Mouse (Mus musculus) limb, embryonic 14.5 days (tissue): ENCODE results near the gene Tmcc3. TPM values are rescaled to one million over a fixed set of nuclear protein-coding genes. Genes with fewer than 3 reads are reported as not detected.

Experiments
- ATAC-seq: fragments of 200-750 bp; cut with Nextera tagmentation; 2 replicates; pipeline ENCODE4 v1.8.0; 2017; ENCODE audit warnings: low read depth, moderate number of reproducible peaks, moderate TSS enrichment; ENCODE audit not compliant: low FRiP score
- DNase-seq: peaks from one replicate; pipeline ENCODE4 v3.0.0-alpha.2; 2015; ENCODE audit warnings: low spot score
- H3K27ac ChIP-seq: fragments of 300-500 bp; sonication (generic); replicated peaks from 2 replicates; pipeline ENCODE4 v1.5.1; 2014; ENCODE audit warnings: low read depth, mild to moderate bottlenecking, low read length, moderate library complexity, mixed read lengths
- H3K27me3 ChIP-seq: fragments of 300-500 bp; sonication (generic); 2 replicates; pipeline ENCODE4 v1.6.1; 2014; ENCODE audit warnings: low read length, mixed read lengths; ENCODE audit not compliant: control insufficient read depth, insufficient read depth
- H3K36me3 ChIP-seq: fragments of 300-500 bp; sonication (generic); 2 replicates; pipeline ENCODE4 v1.6.1; 2014; ENCODE audit warnings: mild to moderate bottlenecking, low read length, moderate library complexity, mixed read lengths; ENCODE audit not compliant: control insufficient read depth, insufficient read depth
- H3K4me1 ChIP-seq: fragments of 300-500 bp; sonication (generic); 2 replicates; pipeline ENCODE4 v1.6.1; 2014; ENCODE audit warnings: antibody characterized with exemption, low read length, mixed read lengths; ENCODE audit not compliant: control insufficient read depth, insufficient read depth
- H3K4me2 ChIP-seq: fragments of 300-500 bp; sonication (generic); replicated peaks from 2 replicates; pipeline ENCODE4 v1.6.1; 2014; ENCODE audit warnings: low read depth, mild to moderate bottlenecking, low read length, moderate library complexity; ENCODE audit not compliant: severe bottlenecking
- H3K4me3 ChIP-seq: fragments of 300-500 bp; sonication (generic); replicated peaks from 2 replicates; pipeline ENCODE4 v1.5.1; 2014; ENCODE audit warnings: low read length
- H3K9ac ChIP-seq: fragments of 300-500 bp; sonication (generic); 2 replicates; pipeline ENCODE4 v1.6.1; 2014; ENCODE audit warnings: mild to moderate bottlenecking, low read depth, low read length, moderate library complexity; ENCODE audit not compliant: severe bottlenecking
- H3K9me3 ChIP-seq: fragments of 300-500 bp; sonication (generic); 2 replicates; pipeline ENCODE4 v1.6.1; 2016; ENCODE audit warnings: low read length; ENCODE audit not compliant: control insufficient read depth
- POLR2A ChIP-seq: fragments of 200-500 bp; IDR thresholded peaks from 2 replicates; pipeline ENCODE4 v1.8.0; 2012; ENCODE audit warnings: inconsistent platforms, mild to moderate bottlenecking, moderate library complexity, borderline replicate concordance; ENCODE audit not compliant: insufficient read depth, insufficient read length; ENCODE audit errors: extremely low read depth
- WGBS: fragments of 180-500 bp; shearing (Covaris S2); extraction: QIAGEN DNeasy Blood & Tissue Kit; methylation state at CpG from one replicate; pipeline ENCODE4 v1.1.7; 2014; 5-methylcytosine and 5-hydroxymethylcytosine counted together
- polyA plus RNA-seq, 2 experiments: library from polyadenylated mRNA; depleted of rRNA in 1 of 2; stranded (reverse) in 1 of 2; unstranded in 1 of 2; fragments of >200 nt; fragmentation: Nextera tagmentation in 1 of 2; extraction: Ambion mirVana in 1 of 2; gene quantifications; 2 replicates each; pipeline versions ENCODE4 v1.2.1 to v1.2.3; 2012 to 2014

Tmcc3 gene
- polyA plus RNA-seq, 2 experiments: 10.5 to 18.2 TPM

DNA sequence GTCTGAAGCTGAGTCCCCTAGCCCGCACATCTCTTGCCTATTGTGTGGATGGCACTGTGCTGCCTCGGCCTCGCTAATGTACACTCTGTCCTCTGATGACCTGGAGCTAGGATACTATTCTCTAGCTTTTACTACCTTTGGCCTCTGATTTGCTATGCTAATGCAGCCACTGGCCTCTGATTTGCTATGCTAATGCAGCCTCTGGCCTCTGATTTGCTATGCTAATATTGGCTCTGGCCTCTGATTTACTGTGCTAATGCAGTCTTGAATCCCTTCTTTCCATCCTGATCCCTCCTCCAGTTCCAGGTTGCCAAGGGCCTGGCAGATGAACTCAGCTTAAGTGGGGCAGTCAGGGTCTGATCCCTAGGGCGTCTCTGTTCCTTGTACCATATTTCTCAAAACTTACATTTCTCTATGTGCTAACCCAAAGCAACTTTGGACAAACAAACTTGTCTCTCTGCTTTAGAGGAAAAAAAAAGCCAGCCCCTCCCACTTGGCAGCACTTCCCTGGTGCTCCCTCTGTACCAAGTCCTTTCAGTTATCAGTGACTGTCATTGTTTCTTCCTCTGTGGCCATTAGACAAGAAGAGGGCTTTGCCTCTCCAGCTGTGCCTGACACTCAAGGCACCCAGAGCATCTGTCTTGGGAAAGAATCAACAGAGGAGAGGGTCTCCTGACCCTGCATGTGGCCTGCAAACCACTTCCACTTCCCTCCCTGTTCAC is 237.9 kb downstream of the Tmcc3 start:
- Histone ChIP-seq H3K9me3 (no peaks in the 10 kb centered on the region), H3K27ac (no peak overlapping the region), H3K4me1 (peaks cover 17% of the 10 kb centered on the region), H3K27me3 (no peaks in the 10 kb centered on the region), H3K4me3 (no peak overlapping the region), H3K4me2 (no peak overlapping the region), H3K36me3 (no peaks in the 10 kb centered on the region), H3K9ac (no peak overlapping the region)
- ATAC-seq (no peak), DNase-seq (no peak)
- no peak for TF ChIP-seq POLR2A
- WGBS: 72% methylated on average over 4 of the region's 4 CpGs

DNA sequence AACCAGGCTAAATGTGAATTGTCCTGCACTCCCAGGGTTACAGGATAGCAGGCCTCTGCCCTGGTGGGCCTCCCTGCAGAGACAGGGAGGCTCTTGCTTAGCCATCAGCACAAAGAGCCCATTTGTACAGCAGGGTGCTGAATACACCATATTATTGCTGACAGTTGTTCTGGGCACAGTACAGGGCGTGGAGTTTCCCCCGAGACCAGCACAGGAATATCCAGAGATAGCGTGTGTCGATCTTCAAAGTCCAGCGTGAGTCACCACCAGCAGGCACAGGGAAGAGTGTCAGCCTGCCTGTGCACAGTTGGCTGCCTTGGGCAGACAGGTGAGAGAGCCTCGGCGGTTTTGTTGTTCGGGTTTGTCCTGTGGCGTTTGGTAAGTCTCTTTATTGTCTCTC is 238.9 kb downstream of the Tmcc3 start:
- 75% methylated on average over 9 of the region's 9 CpGs for WGBS
- Histone ChIP-seq H3K9me3 (no peaks in the 10 kb centered on the region), H3K4me1 (peaks cover 7% of the 10 kb centered on the region), H3K27ac (no peak overlapping the region), H3K9ac (no peak overlapping the region), H3K4me2 (no peak overlapping the region), H3K27me3 (no peaks in the 10 kb centered on the region), H3K36me3 (no peaks in the 10 kb centered on the region), H3K4me3 (no peak overlapping the region)
- ATAC-seq (no peak), DNase-seq (no peak)
- TF ChIP-seq POLR2A: no peak

DNA sequence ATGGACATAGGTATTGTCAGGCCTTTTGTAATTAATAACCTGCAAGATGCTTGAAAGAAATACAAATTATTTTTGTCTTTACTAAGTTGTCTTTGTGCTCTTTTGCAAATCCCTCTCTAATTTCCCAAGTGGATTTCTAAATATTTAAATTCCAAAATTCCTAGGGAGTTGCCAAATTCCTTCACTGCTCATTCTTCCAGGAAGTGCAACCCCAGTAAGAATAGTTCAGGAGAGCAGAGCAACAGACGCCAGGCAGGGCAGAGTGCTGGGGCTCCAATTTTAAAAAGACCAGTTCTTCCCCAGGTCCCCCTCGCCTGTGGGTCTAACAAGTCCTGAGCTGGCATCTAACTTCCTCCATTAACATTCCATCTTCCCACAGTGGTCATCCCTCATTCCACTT is 239.3 kb downstream of the Tmcc3 start:
- H3K9ac ChIP-seq: no peak overlapping the region
- H3K27ac ChIP-seq: no peak overlapping the region
- H3K36me3 ChIP-seq: no peaks in the 10 kb centered on the region
- no peak for TF ChIP-seq POLR2A
- no peaks in the 10 kb centered on the region for H3K9me3 ChIP-seq
- no peaks in the 10 kb centered on the region for H3K27me3 ChIP-seq
- no peak for ATAC-seq
- DNase-seq: no peak
- WGBS: 31% methylated on average over 2 of the region's 2 CpGs
- no peak overlapping the region for H3K4me2 ChIP-seq
- peaks cover 3% of the 10 kb centered on the region for H3K4me1 ChIP-seq
- no peak overlapping the region for H3K4me3 ChIP-seq

DNA sequence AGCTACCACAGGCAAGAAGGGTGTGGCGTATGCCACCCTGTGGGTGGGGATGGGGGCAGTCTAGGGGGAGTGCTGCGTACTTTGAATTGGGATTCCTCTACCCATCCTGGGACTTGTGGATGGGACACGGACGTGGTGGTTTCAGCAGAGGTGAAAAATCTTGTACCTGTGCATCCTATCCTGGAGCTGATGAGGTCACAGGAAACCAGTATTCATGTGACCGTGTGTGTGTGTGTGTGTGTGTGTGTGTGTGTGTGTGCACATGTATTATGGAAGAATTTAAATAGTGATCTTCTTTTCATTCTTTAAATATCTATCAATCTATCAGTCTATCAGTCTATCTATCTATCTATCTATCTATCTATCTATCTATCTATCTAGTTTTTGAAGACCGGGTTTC is 239.8 kb downstream of the Tmcc3 start:
- Histone ChIP-seq H3K4me3 (no peak overlapping the region), H3K9me3 (no peaks in the 10 kb centered on the region), H3K36me3 (no peaks in the 10 kb centered on the region), H3K4me2 (no peak overlapping the region), H3K4me1 (no peaks in the 10 kb centered on the region; the same call in 1 of the 2 replicates), H3K27ac (no peak overlapping the region), H3K9ac (no peak overlapping the region), H3K27me3 (no peaks in the 10 kb centered on the region)
- WGBS: 79% methylated on average over 6 of the region's 6 CpGs
- DNase-seq (no peak), ATAC-seq (no peak)
- TF ChIP-seq POLR2A: no peak

DNA sequence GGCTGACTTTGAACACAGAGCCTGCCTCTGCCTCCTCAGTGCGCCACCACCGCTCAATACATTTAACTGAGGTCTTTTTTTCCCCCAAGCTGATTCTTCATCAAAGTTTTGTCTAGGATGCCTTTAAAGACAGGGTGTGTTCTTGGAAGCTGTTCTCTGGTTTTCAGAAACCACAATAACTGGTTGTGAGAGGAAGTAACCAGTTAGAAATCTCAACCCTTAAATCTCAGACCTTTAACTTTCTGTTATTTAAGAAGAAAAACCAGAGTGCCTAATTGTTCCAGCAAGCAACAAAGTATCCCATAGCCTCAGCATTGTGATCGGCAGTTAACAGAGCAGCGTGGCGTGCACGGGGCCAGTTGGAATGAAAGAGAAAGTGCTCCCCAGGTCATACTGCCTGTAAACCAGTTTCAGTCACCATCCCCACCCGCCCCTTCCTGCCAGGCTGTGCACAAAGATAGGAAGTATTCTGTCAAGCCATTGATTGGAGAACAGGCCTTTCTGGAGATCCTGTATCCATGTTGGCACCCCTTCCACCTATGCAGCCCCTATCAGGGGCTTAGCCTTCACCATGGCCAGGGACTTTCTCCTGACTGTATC is 240.3 kb downstream of the Tmcc3 start:
- Histone ChIP-seq H3K4me2 (no peak overlapping the region), H3K4me3 (no peak overlapping the region), H3K27ac (no peak overlapping the region), H3K27me3 (no peaks in the 10 kb centered on the region), H3K4me1 (no peaks in the 10 kb centered on the region; the same call in 1 of the 2 replicates), H3K36me3 (no peaks in the 10 kb centered on the region), H3K9ac (no peak overlapping the region), H3K9me3 (no peaks in the 10 kb centered on the region)
- TF ChIP-seq POLR2A: no peak
- no peak for ATAC-seq
- WGBS: 68% methylated on average over 7 of the region's 7 CpGs
- DNase-seq: no peak
